Mouse (Mus musculus): Measurements from ENCODE around the gene Egfl7. TPM values are rescaled to one million over a fixed set of nuclear protein-coding genes. Genes with fewer than 3 reads are reported as not detected.
A peak's percentile ranks its signal among the peaks of the same experiment; 100 is the strongest.

Egfl7 gene
- total and polyA plus RNA-seq, 3 experiments: 102 to 499 (median 111) TPM

- peak in 1 of 2 experiments; percentile 57 for DNase-seq
- intact Hi-C loops (cut with DNase I): no loop called here
- peak overlapping the region; percentile 45 for H3K4me3 ChIP-seq
Observed at GRCm38 (mm10) chr2:26582741-26583140, 2.9 kb downstream of the Egfl7 start.

GRCm38 (mm10) chr2:26583640-26584039 lies 3.8 kb downstream of the Egfl7 start:
- peak; percentile 87 to 89 for DNase-seq
- Histone ChIP-seq H3K9ac (ENCODE audit: low read depth, low read length) (peak overlapping the region; percentile 71), H3K27me3 (ENCODE audit: control insufficient read depth, insufficient read depth, low read length) (no peaks in the 10 kb centered on the region), H3K4me1 (ENCODE audit: control insufficient read depth, insufficient read depth, low read length) (peaks cover 17% of the 10 kb centered on the region), H3K36me3 (ENCODE audit: control insufficient read depth, insufficient read depth, low read length) (no peaks in the 10 kb centered on the region), H3K79me2 (replicated peaks; ENCODE audit: control insufficient read depth, insufficient read depth, low read length) (peaks cover 2% of the 10 kb centered on the region; the same call in 1 of the 2 replicates), H3K4me3 (peak overlapping the region; percentile 53), H3K27ac (peak overlapping the region; percentile 96)
- TF ChIP-seq EP300 (IDR thresholded peaks at IDR 0.05; ENCODE audit: insufficient read depth, low read depth, low read length): peak; percentile 99
- TF ChIP-seq CTCF (IDR thresholded peaks at IDR 0.05): no peak
- TF ChIP-seq POLR2A (IDR thresholded peaks at IDR 0.05; ENCODE audit: insufficient read depth, low read depth, low read length): peak; percentile 100
- WGBS: 40% methylated on average over 11 of the region's 11 CpGs
- intact Hi-C loops (cut with DNase I): no loop called here

More at GRCm38 (mm10) chr2:26582741-26583140, 2.9 kb downstream of the Egfl7 start:
- WGBS: 47% methylated on average over 7 of the region's 7 CpGs
- no peak for TF ChIP-seq CTCF (IDR thresholded peaks at IDR 0.05)
- no peak for TF ChIP-seq EP300 (IDR thresholded peaks at IDR 0.05; ENCODE audit: insufficient read depth, low read depth, low read length)
- peak; percentile 61 for TF ChIP-seq POLR2A (IDR thresholded peaks at IDR 0.05; ENCODE audit: insufficient read depth, low read depth, low read length)
- H3K79me2 ChIP-seq (replicated peaks; ENCODE audit: control insufficient read depth, insufficient read depth, low read length): peaks cover 2% of the 10 kb centered on the region; the same call in 1 of the 2 replicates
- no peaks in the 10 kb centered on the region for H3K27me3 ChIP-seq (ENCODE audit: control insufficient read depth, insufficient read depth, low read length)
- no peaks in the 10 kb centered on the region for H3K36me3 ChIP-seq (ENCODE audit: control insufficient read depth, insufficient read depth, low read length)
- peak overlapping the region; percentile 96 for H3K27ac ChIP-seq
- H3K9ac ChIP-seq (ENCODE audit: low read depth, low read length): peak overlapping the region; percentile 23
- peaks cover 18% of the 10 kb centered on the region for H3K4me1 ChIP-seq (ENCODE audit: control insufficient read depth, insufficient read depth, low read length)

GRCm38 (mm10) chr2:26585713-26586112 lies 5.9 kb downstream of the Egfl7 start:
- peaks cover 2% of the 10 kb centered on the region; the same call in 1 of the 2 replicates for H3K79me2 ChIP-seq (replicated peaks; ENCODE audit: control insufficient read depth, insufficient read depth, low read length)
- WGBS: 23% methylated on average over 6 of the region's 6 CpGs
- intact Hi-C loops (cut with DNase I): no loop called here
- DNase-seq: peak; percentile 49 to 60
- H3K4me1 ChIP-seq (ENCODE audit: control insufficient read depth, insufficient read depth, low read length): peaks cover 8% of the 10 kb centered on the region
- peak overlapping the region; percentile 86 for H3K9ac ChIP-seq (ENCODE audit: low read depth, low read length)
- TF ChIP-seq POLR2A (IDR thresholded peaks at IDR 0.05; ENCODE audit: insufficient read depth, low read depth, low read length): no peak; the same call in none of the 2 replicates
- peak; percentile 48; the same call in 1 of the 2 replicates for TF ChIP-seq EP300 (IDR thresholded peaks at IDR 0.05; ENCODE audit: insufficient read depth, low read depth, low read length)
- H3K4me3 ChIP-seq: peak overlapping the region; percentile 53
- no peaks in the 10 kb centered on the region for H3K27me3 ChIP-seq (ENCODE audit: control insufficient read depth, insufficient read depth, low read length)
- H3K27ac ChIP-seq: peak overlapping the region; percentile 96
- H3K36me3 ChIP-seq (ENCODE audit: control insufficient read depth, insufficient read depth, low read length): no peaks in the 10 kb centered on the region; the same call in 1 of the 2 replicates

- Histone ChIP-seq H3K9ac (ENCODE audit: low read depth, low read length) (peak within 1 kb of the TSS; percentile 86), H3K27ac (peak within 1 kb of the TSS; percentile 96), H3K4me3 (peak within 1 kb of the TSS; percentile 53), H3K79me2 (replicated peaks; ENCODE audit: control insufficient read depth, insufficient read depth, low read length) (peaks cover 2% of the 10 kb centered on the region; the same call in 1 of the 2 replicates), H3K27me3 (ENCODE audit: control insufficient read depth, insufficient read depth, low read length) (no peaks in the 10 kb centered on the region), H3K36me3 (ENCODE audit: control insufficient read depth, insufficient read depth, low read length) (no peaks in the 10 kb centered on the region; the same call in 1 of the 2 replicates), H3K4me1 (ENCODE audit: control insufficient read depth, insufficient read depth, low read length) (peaks cover 6% of the 10 kb centered on the region)
- 2% methylated on average over 64 of the region's 65 CpGs for WGBS
- intact Hi-C loops (cut with DNase I): loop anchor here (1.0 kb wide), 1 partner anchor 16 kb away; no protein-coding TSS in a partner anchor
- peak; percentile 76 to 83 for DNase-seq
- peak; percentile 75 for TF ChIP-seq CTCF (IDR thresholded peaks at IDR 0.05)
- 0 out of 2 replicates have a peak, but pooled peaks have one; percentile 7 for TF ChIP-seq POLR2A (IDR thresholded peaks at IDR 0.05; ENCODE audit: insufficient read depth, low read depth, low read length)
- TF ChIP-seq EP300 (IDR thresholded peaks at IDR 0.05; ENCODE audit: insufficient read depth, low read depth, low read length): no peak
Observed at GRCm38 (mm10) chr2:26586294-26587043, 6.7 kb downstream of the Egfl7 start, which contains the start of gene Gm20532. Gm20532 (plus strand) TSS chr2:26586639.

- H3K4me1 ChIP-seq (ENCODE audit: control insufficient read depth, insufficient read depth, low read length): peaks cover 4% of the 10 kb centered on the region
- no peaks in the 10 kb centered on the region for H3K27me3 ChIP-seq (ENCODE audit: control insufficient read depth, insufficient read depth, low read length)
- WGBS: 14% methylated on average over 11 of the region's 11 CpGs
- DNase-seq: no peak
- TF ChIP-seq CTCF (IDR thresholded peaks at IDR 0.05) (peak; percentile 22; the same call in 1 of the 2 replicates), POLR2A (IDR thresholded peaks at IDR 0.05; ENCODE audit: insufficient read depth, low read depth, low read length) (0 out of 2 replicates have a peak, but pooled peaks have one; percentile 48), EP300 (IDR thresholded peaks at IDR 0.05; ENCODE audit: insufficient read depth, low read depth, low read length) (no peak; the same call in 1 of the 2 replicates)
- H3K27ac ChIP-seq: peak overlapping the region; percentile 75
- peak overlapping the region; percentile 53 for H3K4me3 ChIP-seq
- intact Hi-C loops (cut with DNase I): loop anchor here (1.0 kb wide), 1 partner anchor 17 kb away; no protein-coding TSS in a partner anchor
- H3K36me3 ChIP-seq (ENCODE audit: control insufficient read depth, insufficient read depth, low read length): peaks cover 3% of the 10 kb centered on the region; the same call in 1 of the 2 replicates
- peak overlapping the region; percentile 86 for H3K9ac ChIP-seq (ENCODE audit: low read depth, low read length)
- peaks cover 2% of the 10 kb centered on the region; the same call in 1 of the 2 replicates for H3K79me2 ChIP-seq (replicated peaks; ENCODE audit: control insufficient read depth, insufficient read depth, low read length)
Observed at GRCm38 (mm10) chr2:26587044-26587405, 7.2 kb downstream of the Egfl7 start.
